Mouse (Mus musculus): ENCODE results near the gene Grm2. TPM values are rescaled to one million over a fixed set of nuclear protein-coding genes. Genes with fewer than 3 reads are reported as not detected.

Gene Grm2
- not detected for total RNA-seq (2021)
- long read RNA-seq, experiment 1: 0 reads
- long read RNA-seq, experiment 2: 0 reads

DNA sequence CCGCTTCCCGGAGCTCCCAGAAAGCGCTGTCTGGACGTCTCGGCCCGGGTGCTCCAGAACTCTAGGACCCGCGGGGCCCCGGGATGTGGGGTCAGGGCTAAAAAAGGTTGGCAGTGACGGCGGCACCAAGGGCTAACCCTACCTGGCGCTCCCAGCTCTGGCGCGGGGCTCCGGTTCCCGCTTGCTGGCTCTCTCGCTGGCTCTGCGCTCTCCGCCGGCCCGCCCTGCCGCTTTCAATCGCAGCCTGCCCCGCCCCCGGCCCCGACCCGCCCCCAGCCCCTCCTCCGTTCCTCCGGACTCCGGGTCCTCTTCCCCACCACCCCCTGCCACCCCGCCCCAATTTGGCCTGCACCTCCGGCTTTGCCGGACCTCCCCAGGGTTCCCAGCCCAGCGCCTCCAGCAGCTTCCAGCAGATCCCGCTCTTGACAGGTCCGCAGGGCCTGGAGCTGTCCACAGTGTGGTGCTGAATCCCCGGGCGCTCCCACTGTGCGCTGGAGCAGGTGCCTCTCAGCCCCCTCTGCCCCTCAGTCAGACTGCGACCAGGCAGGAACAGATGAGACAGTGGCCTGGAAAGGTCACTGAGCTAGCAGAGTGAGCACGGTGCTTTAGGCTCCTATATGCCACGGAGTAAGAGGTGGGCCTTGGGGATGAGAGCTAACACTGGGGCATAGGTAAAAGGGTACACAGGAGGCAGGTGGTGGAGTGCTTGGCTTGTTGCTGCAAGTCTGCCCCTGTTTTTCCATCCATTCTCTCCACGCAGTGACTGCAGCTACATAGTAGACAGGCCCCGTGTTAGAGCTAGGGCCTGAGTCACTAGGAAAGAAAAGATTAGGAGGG, at the start of gene Grm2:
Gene Grm2 (minus strand): TSS at position 199 of the 837 bp plus-strand sequence.
- peak; percentile 56 to 75 for DNase-seq (ENCODE audit: low spot score in 2 of 2)

DNA sequence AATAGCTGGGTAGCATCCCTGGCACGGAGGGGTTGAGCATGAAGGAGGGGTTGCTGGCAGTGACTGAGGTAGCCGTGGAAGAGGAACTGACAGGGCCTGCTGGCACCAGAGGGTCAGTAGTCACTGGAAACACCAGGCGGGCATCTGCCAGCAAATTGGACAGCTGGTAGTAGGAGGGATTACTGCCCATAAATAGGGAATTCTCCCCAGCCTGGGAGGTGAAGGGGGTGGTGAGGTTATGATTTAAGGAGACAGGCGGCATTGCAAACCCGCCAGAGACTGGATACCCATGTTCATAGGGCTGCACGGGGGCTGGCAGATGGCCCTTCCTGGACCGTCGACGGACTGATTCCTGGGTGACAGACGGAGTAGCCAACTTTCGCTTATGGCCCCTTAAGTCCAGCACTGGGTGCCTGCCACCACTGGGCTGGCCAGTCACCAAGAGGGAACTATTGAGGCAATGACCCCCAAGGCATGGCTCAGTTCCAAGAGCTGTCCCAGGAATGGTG, 37.1 kb upstream of the Grm2 start:
- DNase-seq (ENCODE audit: low spot score in 2 of 2): peak; percentile 26 to 42

DNA sequence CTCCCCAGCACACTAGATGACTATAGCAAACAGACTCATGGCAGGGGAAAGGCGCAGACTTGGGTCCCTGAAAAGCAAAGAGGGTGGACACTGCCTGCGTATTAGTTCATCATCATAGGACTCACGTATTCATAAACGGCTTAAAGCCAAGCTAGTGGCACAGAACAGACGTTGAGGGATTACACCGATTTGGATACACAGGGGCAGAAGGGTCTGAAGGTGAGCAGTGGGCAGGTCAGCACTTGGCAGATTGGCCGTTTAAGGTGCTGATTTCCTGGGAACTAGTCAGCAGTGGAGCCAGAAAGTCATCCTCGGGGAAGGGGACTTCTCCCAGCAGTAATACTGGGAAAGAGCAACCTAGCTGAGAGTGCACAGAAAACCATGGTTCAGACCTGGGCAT, 33.0 kb upstream of the Grm2 start:
- DNase-seq (ENCODE audit: low spot score in 2 of 2): no peak

DNA sequence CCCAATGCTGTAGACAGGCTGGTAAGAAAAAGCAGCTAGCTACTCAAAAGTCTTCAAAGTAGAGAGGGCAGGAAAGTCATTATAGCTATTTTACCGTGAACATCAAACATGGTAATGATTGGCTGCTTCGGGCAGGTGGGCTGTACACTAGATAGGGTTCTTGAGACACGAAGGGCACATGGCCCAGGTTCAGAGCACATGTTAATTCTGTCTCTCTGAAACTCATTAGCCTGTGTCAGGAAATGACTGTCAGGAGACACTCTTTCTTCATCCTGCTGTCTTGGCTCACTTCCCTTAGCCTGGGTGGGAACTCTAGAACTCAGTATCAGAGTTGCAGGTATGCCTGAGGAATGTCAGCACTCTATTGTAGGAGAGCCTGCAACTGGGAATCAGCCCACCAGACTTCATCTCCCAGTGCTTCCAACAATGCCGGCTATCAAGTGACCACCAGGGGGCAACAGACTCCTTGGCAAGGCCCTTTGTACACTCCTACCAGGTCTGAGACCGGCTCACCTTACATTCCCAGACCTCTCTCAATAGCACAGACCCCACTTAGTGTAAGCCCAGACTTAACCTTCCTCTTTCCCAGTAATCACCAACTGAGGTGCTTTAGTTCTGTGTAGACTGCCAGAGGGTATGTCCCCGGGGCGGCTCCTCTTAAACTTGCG, 31.2 kb upstream of the Grm2 start:
- DNase-seq (ENCODE audit: low spot score in 2 of 2): peak; percentile 50 to 67

DNA sequence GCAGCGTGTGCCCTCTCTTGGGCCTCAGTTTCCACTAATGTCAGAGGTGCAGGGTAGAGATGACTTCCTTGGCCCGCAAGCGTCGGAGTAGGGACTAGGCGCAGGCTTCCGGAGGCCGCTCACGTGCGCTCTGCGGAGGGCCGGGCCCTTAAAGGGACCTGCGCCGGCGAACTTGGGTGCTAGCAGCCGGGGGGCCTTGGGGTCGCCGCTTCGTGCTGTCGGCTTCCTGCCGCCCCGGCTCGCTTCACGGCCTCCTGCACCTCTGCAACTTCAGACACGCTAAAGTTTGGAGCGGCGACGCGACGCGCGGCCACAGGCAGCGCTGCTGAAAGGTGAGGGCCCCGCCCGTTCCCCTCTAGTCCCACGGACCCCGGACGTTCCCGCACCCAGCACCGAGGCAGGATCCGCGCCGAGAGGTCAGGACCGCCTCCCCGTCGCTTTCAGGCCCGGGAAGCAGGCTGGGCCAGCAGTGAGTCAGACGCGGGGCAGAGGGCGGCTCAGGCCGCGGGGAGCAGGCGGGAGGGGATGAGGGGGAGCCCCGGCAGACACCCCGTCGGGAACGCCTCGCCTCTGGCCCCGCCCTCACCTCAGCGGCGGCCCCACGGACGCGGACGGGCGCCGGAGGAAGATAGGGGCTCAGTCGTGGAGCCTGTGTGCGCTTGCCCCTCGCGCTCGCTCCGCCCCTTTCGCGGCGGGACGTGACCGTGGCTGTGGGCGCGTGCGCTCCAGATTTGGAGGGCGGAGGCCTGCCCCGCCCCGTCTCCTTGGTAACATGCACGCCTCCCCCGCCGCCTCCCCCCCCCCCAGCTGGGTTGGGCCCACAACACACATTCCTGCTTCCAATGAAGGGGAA, 29.6 kb upstream of the Grm2 start, which contains the start of gene Tex264:
Gene Tex264 (minus strand): TSS at position 679 of the 853 bp plus-strand sequence.
- peak; percentile 58 to 80 for DNase-seq (ENCODE audit: low spot score in 2 of 2)

DNA sequence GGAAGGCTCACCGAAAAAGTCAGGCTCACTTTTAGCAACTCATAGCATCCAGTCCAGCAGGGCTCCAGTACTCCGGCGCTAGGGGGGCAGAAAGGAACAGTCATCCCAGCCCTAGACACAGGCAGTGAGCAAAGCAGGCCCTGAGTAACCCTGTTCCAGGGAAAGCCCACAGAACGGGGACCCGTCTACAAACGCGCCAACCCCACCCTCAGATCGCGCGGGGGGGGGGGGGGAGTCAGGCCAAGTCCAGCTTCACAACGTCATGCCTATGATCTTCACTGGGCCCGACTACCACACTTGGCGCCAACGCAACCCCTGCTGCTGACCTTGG, 29.0 kb upstream of the Grm2 start:
- no peak for DNase-seq (ENCODE audit: low spot score in 2 of 2)

DNA sequence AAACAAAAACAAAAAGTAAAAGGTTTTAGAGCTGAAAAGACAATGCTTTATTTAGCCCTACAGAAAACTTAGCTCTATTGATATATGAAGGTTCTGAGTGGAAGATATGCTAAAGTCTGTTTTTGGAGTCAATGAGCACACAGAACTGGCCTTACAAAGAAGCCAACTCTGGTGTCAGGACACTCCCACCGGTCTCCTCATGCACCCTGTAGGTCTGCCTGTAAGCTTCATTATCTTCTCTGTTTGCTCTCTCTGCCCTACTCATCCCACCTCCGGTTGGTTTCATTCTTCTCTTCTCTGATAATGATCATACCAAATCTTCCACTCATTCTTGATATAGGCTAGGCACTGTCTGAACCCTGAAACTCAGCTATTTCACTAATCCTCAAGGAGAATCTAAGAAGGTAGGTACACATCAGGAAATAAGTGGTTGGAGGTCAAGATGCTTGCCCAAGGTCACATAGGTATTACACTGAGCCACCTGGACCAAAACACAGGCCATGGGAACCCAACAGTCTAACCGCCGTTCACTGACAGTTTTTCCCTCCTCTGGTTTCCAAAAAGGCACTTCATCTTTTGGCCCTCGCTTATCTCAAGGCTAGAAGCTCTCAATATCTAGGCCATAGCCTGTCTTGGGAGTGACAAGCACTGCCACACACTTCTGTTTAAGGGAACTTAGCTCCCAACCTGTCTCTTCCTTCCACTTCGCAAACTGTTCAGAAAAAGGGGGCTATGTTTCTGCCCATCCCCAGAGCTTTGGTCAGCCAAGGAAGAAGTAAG, 28.4 kb upstream of the Grm2 start:
- no peak for DNase-seq (ENCODE audit: low spot score in 2 of 2)

DNA sequence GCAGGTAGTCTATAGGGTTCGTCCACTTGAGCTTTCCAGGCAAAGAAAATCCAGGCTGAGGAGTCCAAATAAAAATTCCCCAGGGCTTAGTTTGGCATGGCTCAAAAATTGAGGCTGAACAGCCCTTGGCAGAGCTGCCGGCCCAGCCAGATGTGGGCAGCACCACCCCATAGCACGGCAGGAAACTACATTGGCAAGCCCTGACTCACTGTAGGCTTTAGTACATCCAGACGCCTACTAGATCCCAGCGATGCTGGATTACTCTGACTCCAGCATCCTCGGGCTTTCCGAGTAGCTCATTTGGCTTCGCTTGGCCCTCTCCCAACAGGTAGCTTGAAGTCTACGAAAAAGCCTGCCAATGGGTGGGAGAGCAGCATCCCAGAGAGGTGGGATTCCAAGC, 25.1 kb upstream of the Grm2 start:
- DNase-seq (ENCODE audit: low spot score in 2 of 2): no peak

DNA sequence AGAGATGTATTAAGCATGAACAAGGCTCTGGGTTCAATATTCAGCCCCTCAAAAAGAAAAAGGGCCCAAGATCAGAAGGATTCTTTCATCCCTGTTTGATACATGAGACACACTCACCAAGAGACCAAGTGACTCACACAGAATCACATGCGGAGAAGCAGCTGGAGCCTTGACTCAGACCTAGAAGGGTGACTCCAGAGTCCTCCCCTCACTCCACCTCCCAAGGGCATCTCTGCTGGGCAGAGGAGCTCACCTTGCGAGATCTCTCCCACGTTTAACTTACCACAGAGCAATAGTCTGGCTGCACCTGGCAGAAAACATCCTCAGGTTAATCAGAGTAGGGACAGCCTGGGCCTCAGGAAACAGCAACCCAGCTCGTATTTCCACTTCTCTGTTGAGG, 22.4 kb upstream of the Grm2 start:
- DNase-seq (ENCODE audit: low spot score in 2 of 2): no peak

DNA sequence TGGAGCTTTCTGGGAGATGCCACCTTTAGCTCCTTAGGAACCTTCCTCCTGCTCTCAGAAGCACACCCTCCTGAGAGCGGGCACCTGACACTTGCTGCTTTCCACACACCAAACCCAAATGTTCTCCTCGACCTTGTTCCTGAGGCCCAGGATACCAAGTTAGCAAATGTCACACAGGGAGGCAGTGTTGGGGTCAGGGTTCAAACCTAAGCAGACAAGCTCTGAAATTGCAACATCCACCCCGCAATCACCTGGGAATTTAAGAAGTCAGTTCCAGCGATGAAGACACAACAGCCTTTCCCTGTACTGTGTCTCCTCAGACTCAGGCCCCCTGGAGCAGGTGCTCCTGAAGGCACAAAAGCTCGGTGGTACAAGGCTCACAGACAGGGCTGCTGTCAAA, 21.8 kb upstream of the Grm2 start:
- no peak for DNase-seq (ENCODE audit: low spot score in 2 of 2)

DNA sequence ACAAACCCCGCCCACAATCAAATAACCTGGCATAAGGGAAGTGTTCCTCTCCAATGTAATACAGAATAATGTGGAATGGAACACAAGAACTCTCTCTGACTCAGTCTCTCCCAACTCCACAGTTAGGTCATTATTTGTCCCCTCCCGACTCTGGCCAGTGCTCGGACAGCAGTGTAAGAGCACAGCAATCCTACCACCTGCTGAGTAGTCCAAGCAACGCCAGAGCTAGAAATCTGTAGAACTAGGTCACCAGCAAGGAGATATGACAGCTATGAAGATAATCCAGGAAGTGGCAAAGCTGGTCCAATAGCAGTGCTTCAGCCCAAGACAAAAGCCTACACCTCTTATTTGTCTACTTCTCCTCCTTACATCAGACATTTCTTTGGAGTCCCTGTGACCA, 20.7 kb upstream of the Grm2 start:
- no peak for DNase-seq (ENCODE audit: low spot score in 2 of 2)

DNA sequence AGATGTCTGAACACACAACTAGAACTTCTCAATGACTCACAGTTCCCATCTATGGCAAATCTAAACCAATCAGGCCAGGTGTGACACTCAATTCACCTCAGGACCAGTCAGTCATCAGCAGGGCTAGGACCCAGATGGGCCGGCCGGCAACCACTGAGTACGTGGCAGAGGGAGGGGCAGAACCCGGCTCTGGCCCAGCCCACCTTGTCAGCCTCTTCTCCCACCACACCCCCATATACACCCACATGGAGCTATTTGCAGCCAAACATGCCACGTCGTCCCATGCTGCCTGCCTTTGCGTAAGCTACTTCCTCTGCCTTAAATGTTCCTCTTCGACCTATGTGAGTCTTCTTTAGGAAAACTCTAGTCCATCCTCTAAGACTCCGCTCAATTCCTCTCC, 20.1 kb upstream of the Grm2 start:
- DNase-seq (ENCODE audit: low spot score in 2 of 2): no peak

DNA sequence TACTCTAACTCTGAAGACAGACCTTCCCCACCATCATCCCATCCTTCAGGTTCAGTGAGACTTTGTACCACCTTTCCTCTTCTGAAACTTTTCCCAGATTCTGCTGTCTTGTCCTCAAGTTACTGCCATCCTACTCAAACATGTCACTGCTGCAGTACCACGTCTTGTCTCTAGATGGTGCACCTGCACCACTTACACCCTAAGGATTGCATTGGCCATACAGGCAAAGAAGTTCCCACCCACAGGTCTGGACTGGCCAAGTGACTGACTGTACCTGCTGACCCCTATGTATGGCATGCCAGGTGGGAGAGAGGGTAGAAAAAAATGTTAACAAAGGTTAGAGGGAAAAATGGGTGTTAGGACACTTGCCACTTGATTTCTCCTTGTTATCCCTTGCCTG, 19.6 kb upstream of the Grm2 start:
- DNase-seq (ENCODE audit: low spot score in 2 of 2): peak; percentile 43 to 71

DNA sequence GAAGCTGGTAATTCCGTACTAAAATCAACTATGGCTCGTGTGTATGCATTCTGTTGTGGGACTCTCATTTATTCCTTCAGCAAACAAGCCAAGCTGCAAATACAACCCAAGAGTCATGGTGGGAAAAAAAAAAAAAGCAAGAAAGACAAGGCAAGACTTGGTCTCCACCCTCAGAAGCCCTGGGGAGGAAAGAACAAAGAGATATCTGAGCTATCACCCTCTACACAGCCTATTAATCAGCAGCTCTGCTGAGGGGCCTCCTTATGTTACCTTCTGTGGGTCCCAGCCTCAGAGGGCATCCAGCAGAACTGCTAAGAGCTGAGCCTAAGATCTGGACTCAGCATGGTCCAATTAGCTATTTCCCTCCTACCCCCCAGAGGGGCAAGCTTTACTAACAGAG, 18.0 kb upstream of the Grm2 start:
- no peak for DNase-seq (ENCODE audit: low spot score in 2 of 2)

DNA sequence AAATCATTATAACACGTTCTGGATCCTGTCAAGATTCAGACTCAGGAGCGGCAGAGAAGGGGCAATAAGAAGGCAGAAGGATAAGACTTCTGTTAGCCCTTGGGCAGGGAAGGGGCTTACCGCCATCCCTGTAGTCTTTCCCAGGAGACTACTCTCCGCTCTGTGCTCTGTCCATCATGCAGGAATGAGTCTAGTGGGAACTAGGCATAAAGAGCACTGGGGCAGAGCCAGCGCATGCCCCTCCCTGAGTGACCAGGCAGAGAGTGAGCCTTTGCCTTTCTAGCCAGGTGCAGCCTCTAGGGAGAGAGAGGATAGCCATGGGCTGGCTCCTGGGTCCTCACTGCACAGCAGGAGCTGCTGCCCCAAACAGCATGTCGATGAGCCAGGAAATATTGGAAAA, 9.0 kb upstream of the Grm2 start:
- DNase-seq (ENCODE audit: low spot score in 2 of 2): no peak

DNA sequence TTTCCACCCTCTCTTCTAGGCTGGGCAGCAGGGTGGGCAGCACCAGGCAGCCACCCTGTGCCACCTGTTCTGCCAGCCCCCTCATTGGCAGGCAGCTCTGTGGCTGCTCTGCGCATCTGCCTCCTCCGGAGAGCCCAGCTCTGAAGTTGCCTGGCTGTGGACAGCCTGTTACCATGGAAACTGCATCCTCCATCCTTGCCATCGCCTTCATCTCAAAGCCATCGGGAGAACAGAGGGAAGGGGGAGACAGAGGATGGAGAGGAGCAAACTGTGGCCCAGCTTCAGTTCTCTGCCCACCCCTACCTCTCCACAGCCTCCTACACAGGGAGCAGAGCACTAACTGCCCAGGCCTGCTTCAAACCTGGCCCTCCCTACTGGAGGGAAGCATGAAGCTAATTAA, 8.6 kb upstream of the Grm2 start:
- DNase-seq (ENCODE audit: low spot score in 2 of 2): no peak

DNA sequence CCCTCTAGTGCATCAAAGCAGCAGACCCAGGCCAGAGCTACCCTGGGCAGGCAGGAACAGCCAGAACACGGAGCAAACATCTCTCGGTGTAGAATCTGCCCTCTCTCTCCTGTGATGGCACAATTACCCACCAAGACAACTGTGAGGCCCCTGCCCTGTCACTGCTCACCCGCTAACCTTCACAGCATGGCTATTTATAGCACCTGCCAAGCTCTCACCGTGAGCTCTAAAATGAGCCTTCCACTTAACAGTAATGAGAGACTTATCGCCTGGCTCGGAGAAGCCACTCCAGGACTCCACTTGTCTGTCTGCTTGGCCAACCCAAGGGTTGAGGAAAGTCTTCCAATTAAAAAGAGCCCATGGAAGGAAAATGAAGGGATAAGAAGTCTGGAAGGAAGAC, 7.3 kb upstream of the Grm2 start:
- DNase-seq (ENCODE audit: low spot score in 2 of 2): no peak

DNA sequence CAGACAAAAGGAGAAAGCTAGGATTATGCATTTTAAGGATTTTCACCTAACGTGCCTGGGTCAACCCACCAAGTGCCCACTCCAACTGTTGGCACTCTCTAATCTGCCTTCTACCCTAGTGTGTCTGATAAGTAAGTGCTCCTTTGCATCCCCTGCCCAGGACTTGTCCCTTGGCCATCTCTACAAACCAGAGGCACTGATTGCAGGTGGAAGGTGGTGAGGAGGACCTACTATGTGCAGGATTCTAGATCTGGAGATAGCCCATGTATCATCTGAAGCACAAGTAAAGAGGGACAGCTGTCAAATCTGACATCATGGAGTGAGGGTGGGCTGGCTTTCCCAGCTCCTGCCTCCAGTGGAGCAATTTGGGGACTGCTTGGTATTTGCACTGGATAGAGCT, 4.1 kb upstream of the Grm2 start:
- DNase-seq (ENCODE audit: low spot score in 2 of 2): no peak

DNA sequence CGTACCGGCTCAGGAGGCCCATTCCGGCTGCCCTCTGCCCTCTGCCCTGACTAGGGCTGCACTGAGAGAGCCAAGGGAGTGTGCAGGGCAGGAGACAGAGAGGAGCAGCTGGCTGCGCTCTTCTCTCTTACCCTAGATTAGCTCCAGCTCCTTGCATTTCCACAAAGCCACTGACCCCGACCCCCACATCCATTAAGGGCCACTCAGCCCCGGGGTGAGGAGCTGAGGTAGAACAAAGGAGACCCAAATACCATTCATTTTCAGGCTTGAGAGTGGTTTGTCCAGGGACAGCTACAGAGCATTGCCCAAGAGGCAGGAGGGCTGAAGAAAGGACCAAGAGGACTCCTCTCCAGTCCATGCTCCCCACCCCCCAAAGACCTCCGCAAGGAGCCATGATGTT, 3.6 kb upstream of the Grm2 start:
- no peak for DNase-seq (ENCODE audit: low spot score in 2 of 2)

DNA sequence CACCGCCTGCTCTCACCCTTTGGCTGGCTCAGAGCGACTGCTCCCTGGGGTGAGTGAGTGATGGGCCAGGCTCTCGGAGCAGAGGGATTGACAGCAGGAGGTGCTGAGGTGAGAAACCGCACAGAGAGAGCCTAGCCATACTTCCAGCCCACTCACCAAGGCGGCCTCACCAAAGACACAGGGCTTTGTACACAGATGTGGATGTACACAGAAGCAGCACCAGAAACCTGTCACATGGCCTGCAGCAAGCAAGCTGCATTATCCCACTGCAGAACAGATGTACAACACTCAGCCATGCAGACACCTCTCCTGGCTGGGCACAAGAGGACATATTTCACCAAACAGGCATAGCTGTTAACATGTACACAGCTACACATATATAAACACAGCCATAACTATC, 1.7 kb upstream of the Grm2 start:
- no peak for DNase-seq (ENCODE audit: low spot score in 2 of 2)

DNA sequence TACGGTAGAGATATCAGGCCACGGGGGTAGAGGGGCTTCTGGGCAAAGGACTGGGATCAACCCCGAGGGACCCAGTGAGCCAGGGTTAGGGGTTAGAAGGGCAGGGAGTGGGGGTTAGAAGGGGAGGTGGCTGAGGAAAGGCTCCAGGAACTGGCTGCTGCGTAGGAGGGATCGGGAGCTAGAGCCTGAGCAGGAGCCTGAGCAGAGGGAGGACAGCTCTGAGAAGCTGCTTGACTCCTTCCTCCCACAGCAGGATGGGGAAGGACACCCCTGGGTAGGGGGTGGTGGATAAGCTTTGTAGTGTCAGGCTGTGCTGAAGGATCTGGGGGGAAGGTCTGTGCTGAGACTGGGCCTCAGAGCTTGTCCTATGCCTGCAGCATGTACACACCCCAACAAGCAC, 938 bp upstream of the Grm2 start:
- no peak for DNase-seq (ENCODE audit: low spot score in 2 of 2)

All from gastrocnemius, postnatal 4 days (tissue).